9 mouse cellular contexts compared by ENCODE assay signal in the genomic region with DNA sequence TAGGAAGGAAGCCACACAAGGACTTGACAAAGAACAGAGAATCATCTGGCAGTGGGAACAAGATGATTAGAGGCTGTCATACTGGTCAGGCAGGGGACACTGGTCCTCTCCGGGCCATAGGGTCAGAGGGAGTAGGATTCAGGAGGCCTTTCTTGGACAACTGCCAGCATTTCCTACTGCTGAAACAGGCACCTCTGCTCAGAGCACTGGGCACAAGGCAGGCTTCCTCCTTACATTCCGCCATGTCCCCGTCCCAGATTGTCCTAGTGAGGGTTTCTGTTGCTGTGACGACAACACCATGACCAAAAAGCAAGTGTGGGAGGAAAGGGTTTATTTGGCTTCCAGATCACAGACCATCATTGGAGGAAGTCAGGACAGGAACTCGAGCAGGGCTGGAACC. TPM values are rescaled to one million over a fixed set of nuclear protein-coding genes. Genes with fewer than 3 reads are reported as not detected.
DNase-seq lines count a peak whose midpoint lies in the region; ATAC-seq and TF ChIP-seq lines count a peak whose summit lies in the region.
"Had no signal": no experiment of that assay in that cellular context is flagged by ENCODE, and none has a peak within 500 bp of the region (broad histone marks: within the 10 kb centered on the region; RNA-seq: fewer than 3 reads in every experiment).

No protein-coding gene starts in this region.

- H3K4me2 ChIP-seq in forebrain, postnatal 0 days (ENCODE audit: low read depth): no peak overlapping the region

- H3K4me1 ChIP-seq in forebrain, postnatal 0 days (ENCODE audit: insufficient read depth): peaks cover 22% of the 10 kb centered on the region; the same call in 1 of the 2 replicates

- H3K27me3 ChIP-seq in forebrain, postnatal 0 days (ENCODE audit: insufficient read depth, low read length): no peaks in the 10 kb centered on the region
- H3K27me3 ChIP-seq: Patski had no signal

- 63% methylated on average over 5 of the region's 5 CpGs for WGBS in forebrain, postnatal 0 days

- no peaks in the 10 kb centered on the region for H3K9me3 ChIP-seq in forebrain, postnatal 0 days (ENCODE audit: low read length)

- H3K27ac ChIP-seq in layer of hippocampus, adult 2 months: peak overlapping the region; percentile 62
- peak overlapping the region; percentile 21; the same call in 1 of the 2 replicates for H3K27ac ChIP-seq in forebrain, postnatal 0 days (ENCODE audit: low read depth, low read length)

- ATAC-seq in forebrain, postnatal 0 days: no peak
- no peak for ATAC-seq in CD4-positive, CD25-positive, alpha-beta regulatory T cell, adult 4 months
- ATAC-seq: Patski had no signal

- DNase-seq in layer of hippocampus, adult 2 months (ENCODE audit: low spot score in 2 of 2): no peak
- no peak for DNase-seq in layer of hippocampus, postnatal 36 days
- peak; percentile 43 for DNase-seq in cerebellum, adult 8-10 months
- no peak for DNase-seq in forebrain, postnatal 0 days
- peak; percentile 53 to 57 for DNase-seq in kidney, postnatal 36 days
- DNase-seq in thymus, adult 18-20 months: no peak
- no peak for DNase-seq in layer of hippocampus, adult 11-12 months (ENCODE audit: low spot score)

- no peak for TF ChIP-seq CTCF in layer of hippocampus, adult 2 months (conservative IDR thresholded peaks at IDR 0.05)
- no peak for TF ChIP-seq CTCF in forebrain, postnatal 0 days (IDR thresholded peaks at IDR 0.05; ENCODE audit: low read depth)

- H3K9ac ChIP-seq in forebrain, postnatal 0 days: no peak overlapping the region

- no peak overlapping the region for H3K4me3 ChIP-seq in layer of hippocampus, adult 2 months
- H3K4me3 ChIP-seq in forebrain, postnatal 0 days (ENCODE audit: low read depth, low read length): no peak overlapping the region

- H3K36me3 ChIP-seq in forebrain, postnatal 0 days (ENCODE audit: insufficient read depth): no peaks in the 10 kb centered on the region

RNA-seq across cellular contexts. Expression of gene Myl9, which starts 56.4 kb away (rescaled TPM):
- total RNA-seq in layer of hippocampus, adult 2 months (2021): 10 to 100 TPM; 14.3 to 18.6 TPM
- 10 to 100 TPM; 16.3 to 17.0 TPM for total RNA-seq in layer of hippocampus, postnatal 36 days (2021)
- total RNA-seq in forebrain, postnatal 0 days (2014; rRNA removed): 24.4 and 34.3 TPM in 2 replicates
- polyA plus RNA-seq in forebrain, postnatal 0 days (2015; fragmentation: Nextera tagmentation; extraction: Ambion mirVana): 34.6 and 39.6 TPM in 2 replicates
- polyA plus RNA-seq in CD4-positive, CD25-positive, alpha-beta regulatory T cell, adult 4 months (2017; shearing (Covaris generic)): not detected

Comparison
In these comparisons a context has a peak if more than half of its experiments do, and no peak if none do; other contexts are left out.
1. DNase-seq: peak in cerebellum, adult 8-10 months (single experiment) and kidney, postnatal 36 days (2 of 2); none in layer of hippocampus, adult 2 months (0 of 2), layer of hippocampus, postnatal 36 days (0 of 2), forebrain, postnatal 0 days (single experiment), thymus, adult 18-20 months (0 of 2) and layer of hippocampus, adult 11-12 months (single experiment).